Mouse (Mus musculus) kidney, embryonic 15.5 days (tissue): ENCODE data around the gene Gpr62. TPM values are rescaled to one million over a fixed set of nuclear protein-coding genes. Genes with fewer than 3 reads are reported as not detected.
"Not testable (repeated sequence)": the region's sequence is repeated elsewhere in the genome, so short reads cannot be mapped to it uniquely, and the experiment has no call there.

Experiments used
- ATAC-seq: fragments of 200-750 bp; cut with Nextera tagmentation; replicated peaks from 2 replicates; pipeline ENCODE4 v1.8.0; 2017; ENCODE audit warnings: moderate TSS enrichment; ENCODE audit not compliant: low FRiP score
- H3K27ac ChIP-seq: fragments of 300-500 bp; sonication (generic); 2 replicates; pipeline ENCODE4 v1.5.1; 2015; ENCODE audit warnings: mild to moderate bottlenecking, inconsistent platforms
- H3K27me3 ChIP-seq: fragments of 300-500 bp; sonication (generic); 2 replicates; pipeline ENCODE4 v1.6.1; 2015; ENCODE audit warnings: inconsistent platforms
- H3K36me3 ChIP-seq: fragments of 300-500 bp; sonication (generic); 2 replicates; pipeline ENCODE4 v1.6.1; 2015; ENCODE audit warnings: inconsistent platforms
- H3K4me1 ChIP-seq: fragments of 300-500 bp; sonication (generic); 2 replicates; pipeline ENCODE4 v1.6.1; 2015; ENCODE audit warnings: inconsistent platforms
- H3K4me2 ChIP-seq: fragments of 300-500 bp; sonication (generic); 2 replicates; pipeline ENCODE4 v1.6.1; 2015; ENCODE audit warnings: moderate library complexity, mild to moderate bottlenecking, inconsistent platforms
- H3K4me3 ChIP-seq: fragments of 300-500 bp; sonication (generic); replicated peaks from 2 replicates; pipeline ENCODE4 v1.5.1; 2015; ENCODE audit warnings: mild to moderate bottlenecking, inconsistent platforms
- H3K9ac ChIP-seq: fragments of 300-500 bp; sonication (generic); 2 replicates; pipeline ENCODE4 v1.6.1; 2015; ENCODE audit warnings: mild to moderate bottlenecking, inconsistent platforms
- H3K9me3 ChIP-seq: fragments of 300-500 bp; sonication (generic); replicated peaks from 2 replicates; pipeline ENCODE4 v1.6.1; 2016; ENCODE audit warnings: inconsistent platforms
- WGBS: fragments of 180-500 bp; shearing (Covaris S2); methylation state at CpG from one replicate; pipeline ENCODE4 v1.1.7; 2015; ENCODE audit warnings: mixed read lengths; 5-methylcytosine and 5-hydroxymethylcytosine counted together
- polyA plus RNA-seq: library from polyadenylated mRNA; unstranded; fragments of >200 nt; fragmentation: Nextera tagmentation; extraction: Ambion mirVana; gene quantifications from 2 replicates; pipeline ENCODE4 v1.2.1, GENCODE M21; 2015

Gpr62 gene
- 0.22 and 0.47 TPM in 2 replicates for polyA plus RNA-seq

DNA sequence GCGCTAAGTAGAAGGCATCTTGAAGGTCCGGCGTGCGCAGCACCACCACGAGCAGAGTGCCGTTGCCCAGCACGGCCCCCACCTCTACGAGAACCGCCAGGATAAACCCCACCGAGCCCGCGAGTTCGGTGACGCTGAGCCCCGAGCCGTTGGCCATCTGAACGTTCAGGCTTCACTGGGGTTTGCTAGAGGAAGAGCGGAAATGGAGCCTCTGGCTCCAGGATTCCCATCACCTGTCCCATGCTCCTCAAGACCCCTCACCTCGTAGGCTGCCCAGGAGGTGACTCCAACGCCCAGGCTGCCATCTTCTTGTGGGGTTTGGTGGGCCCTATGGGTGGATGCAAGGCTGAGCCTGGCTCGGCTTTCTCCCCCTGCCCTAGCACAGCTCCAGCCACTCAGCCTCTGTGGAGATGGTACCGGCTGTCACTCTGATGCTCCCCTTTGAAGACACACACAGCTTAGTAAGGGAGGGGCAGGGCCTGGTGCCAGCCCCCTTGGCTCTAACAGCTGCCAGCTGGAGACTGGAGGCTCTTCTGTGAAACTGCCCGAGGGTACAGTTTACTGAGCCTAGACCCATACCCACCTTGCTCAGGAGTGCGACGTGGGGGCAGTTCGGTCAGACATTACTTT lies at the start of gene Gpr62:
Gene Gpr62 (minus strand): TSS at position 368 of the 630 bp plus-strand sequence.
- peaks cover 37% of the 10 kb centered on the region for H3K4me1 ChIP-seq
- H3K4me3 ChIP-seq: peak within 1 kb of the TSS; percentile 59
- no peak for ATAC-seq
- peak within 1 kb of the TSS; percentile 59 for H3K27ac ChIP-seq
- H3K27me3 ChIP-seq: peaks cover 6% of the 10 kb centered on the region; the same call in 1 of the 2 replicates
- H3K4me2 ChIP-seq: peak within 1 kb of the TSS; percentile 98
- H3K9me3 ChIP-seq: no peaks in the 10 kb centered on the region
- peaks cover 32% of the 10 kb centered on the region for H3K36me3 ChIP-seq
- H3K9ac ChIP-seq: peak within 1 kb of the TSS; percentile 59
- WGBS: 24% methylated on average over 26 of the region's 26 CpGs

DNA sequence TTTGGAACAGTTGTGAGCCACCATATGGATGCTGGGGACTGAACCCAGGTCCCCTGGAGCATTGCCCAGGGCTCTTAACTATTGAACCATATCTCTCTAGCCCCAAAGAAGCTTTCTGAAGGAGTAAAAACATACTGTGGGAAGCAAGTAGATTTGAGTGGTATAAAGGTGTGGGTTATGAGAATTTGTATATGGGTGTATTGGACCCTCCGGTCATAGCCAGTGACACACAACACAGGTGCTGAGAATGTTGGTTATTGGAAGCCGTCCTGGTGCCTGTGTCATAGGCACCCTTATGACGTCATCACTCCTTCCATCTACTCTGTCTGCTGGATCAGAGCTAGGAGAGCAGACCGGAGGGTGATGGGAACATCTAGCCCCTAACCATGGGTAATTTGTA lies 48.5 kb upstream of the Gpr62 start, which contains the start of gene Iqcf5:
Gene Iqcf5 (plus strand): TSS at position 301 of the 400 bp plus-strand sequence.
- Histone ChIP-seq H3K9ac (no peak within 1 kb of the TSS), H3K27me3 (no peaks in the 10 kb centered on the region), H3K4me2 (no peak within 1 kb of the TSS), H3K36me3 (no peaks in the 10 kb centered on the region), H3K4me1 (no peaks in the 10 kb centered on the region), H3K4me3 (no peak within 1 kb of the TSS), H3K27ac (no peak within 1 kb of the TSS), H3K9me3 (no peaks in the 10 kb centered on the region)
- ATAC-seq: no peak
- 90% methylated on average over 4 of the region's 4 CpGs for WGBS

DNA sequence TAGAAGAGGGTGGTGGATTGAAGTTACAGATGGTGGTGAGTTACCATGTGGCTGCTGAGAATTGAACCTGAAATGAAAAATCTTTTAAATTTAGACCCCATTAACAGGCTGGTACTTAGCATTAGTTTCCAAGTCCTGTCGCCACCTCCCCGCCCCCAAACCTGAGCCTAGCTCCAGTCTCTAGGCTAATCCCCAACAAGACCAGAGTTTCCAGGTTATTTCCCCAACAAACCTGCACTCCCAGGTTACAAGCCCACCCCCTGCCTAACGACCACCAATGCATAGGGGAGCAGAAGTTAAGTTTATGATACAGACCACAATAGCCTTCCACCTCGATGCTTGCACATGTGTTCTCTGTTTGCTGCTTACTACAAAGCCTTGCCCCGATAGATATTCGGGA lies 47.8 kb upstream of the Gpr62 start:
- 70% methylated on average over 6 of the region's 6 CpGs for WGBS
- Histone ChIP-seq H3K36me3 (no peaks in the 10 kb centered on the region), H3K4me2 (no peak overlapping the region), H3K9ac (no peak overlapping the region), H3K27me3 (no peaks in the 10 kb centered on the region), H3K27ac (no peak overlapping the region), H3K4me3 (no peak overlapping the region), H3K9me3 (no peaks in the 10 kb centered on the region), H3K4me1 (no peaks in the 10 kb centered on the region)
- no peak for ATAC-seq

DNA sequence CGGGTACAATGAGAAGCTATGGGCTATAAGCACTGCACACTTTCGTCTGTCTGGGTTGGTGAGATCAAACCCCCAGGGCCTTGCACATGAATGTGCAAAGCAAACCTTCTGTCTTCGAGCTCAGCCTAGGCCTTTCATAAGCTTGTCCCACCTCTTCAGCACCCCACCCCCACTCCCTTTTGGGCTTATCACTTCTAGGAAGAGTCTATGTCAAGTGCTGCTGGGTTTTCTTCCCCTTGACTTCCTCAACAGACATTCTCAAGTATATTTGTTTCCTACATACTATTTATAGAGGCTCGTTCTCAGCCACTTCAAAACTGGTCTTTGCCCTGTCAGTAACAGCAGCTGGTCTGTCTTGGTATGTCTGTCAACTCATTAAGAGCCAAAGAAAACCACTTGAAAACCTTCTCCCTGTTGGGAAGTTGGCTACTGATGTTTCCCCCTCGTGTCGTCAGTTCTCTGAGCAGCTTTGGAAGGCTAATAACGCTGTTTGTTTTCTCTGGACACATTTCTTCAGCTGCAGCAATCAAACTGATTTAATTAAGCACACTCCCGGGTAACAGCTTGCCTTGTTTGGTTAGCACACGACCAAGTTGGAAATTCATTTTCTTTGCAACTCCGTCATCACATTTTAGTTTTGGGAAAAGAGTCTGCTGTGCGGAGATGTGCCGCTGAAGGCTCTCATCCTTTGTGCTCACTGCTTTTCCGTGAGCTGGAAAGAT lies 47.2 kb upstream of the Gpr62 start:
- no peak overlapping the region for H3K27ac ChIP-seq
- no peak overlapping the region for H3K9ac ChIP-seq
- H3K9me3 ChIP-seq: no peaks in the 10 kb centered on the region
- no peaks in the 10 kb centered on the region for H3K4me1 ChIP-seq
- no peak overlapping the region for H3K4me3 ChIP-seq
- no peaks in the 10 kb centered on the region for H3K27me3 ChIP-seq
- 55% methylated on average over 13 of the region's 13 CpGs for WGBS
- no peaks in the 10 kb centered on the region for H3K36me3 ChIP-seq
- no peak for ATAC-seq
- H3K4me2 ChIP-seq: no peak overlapping the region

DNA sequence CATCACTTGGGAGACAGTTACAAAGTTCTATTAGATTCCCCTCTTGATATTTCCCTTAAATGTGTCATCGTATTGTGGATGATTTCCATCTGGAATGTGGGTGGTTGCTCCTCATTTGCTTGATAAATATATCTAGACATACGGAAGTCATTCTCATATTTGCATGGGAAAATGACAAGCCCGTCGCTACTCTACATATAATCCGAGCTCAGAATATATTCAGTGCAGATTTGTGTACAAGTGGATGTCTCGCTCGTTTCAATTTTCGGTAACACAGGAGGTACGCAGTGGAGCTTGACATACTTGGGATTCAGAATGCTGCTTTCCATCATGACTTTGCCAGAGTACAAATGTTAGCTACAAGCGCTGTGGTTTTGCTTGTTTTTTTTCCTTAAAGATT lies 43.6 kb upstream of the Gpr62 start:
- Histone ChIP-seq H3K27me3 (no peaks in the 10 kb centered on the region), H3K36me3 (no peaks in the 10 kb centered on the region), H3K4me1 (no peaks in the 10 kb centered on the region), H3K4me3 (no peak overlapping the region), H3K9me3 (no peaks in the 10 kb centered on the region), H3K27ac (no peak overlapping the region), H3K4me2 (no peak overlapping the region), H3K9ac (no peak overlapping the region)
- no peak for ATAC-seq
- WGBS: 88% methylated on average over 10 of the region's 10 CpGs

DNA sequence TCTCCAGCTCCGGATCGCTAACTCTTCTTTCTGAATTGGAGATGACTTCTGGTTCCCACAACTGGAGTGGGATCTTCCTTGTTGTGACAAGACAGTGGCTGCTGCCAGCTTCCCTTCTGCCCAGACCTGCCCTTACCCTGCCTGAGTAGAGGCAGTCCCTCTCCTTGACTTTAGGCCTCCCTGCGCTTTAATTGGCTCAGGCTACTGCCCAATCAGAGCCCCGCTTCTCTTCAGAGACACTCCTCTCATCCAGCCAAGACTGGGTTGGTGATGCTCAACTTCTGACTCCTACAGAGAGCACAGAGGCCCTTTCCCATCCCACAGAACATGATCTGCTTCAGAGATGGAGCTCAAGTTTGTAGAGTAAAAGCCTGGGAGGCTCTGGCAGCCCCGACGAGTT lies 38.5 kb upstream of the Gpr62 start:
- Histone ChIP-seq H3K4me1 (no peaks in the 10 kb centered on the region), H3K36me3 (no peaks in the 10 kb centered on the region), H3K9me3 (no peaks in the 10 kb centered on the region), H3K4me3 (no peak overlapping the region), H3K27me3 (no peaks in the 10 kb centered on the region), H3K27ac (no peak overlapping the region), H3K4me2 (no peak overlapping the region), H3K9ac (no peak overlapping the region)
- no peak for ATAC-seq
- 72% methylated on average over 6 of the region's 6 CpGs for WGBS

DNA sequence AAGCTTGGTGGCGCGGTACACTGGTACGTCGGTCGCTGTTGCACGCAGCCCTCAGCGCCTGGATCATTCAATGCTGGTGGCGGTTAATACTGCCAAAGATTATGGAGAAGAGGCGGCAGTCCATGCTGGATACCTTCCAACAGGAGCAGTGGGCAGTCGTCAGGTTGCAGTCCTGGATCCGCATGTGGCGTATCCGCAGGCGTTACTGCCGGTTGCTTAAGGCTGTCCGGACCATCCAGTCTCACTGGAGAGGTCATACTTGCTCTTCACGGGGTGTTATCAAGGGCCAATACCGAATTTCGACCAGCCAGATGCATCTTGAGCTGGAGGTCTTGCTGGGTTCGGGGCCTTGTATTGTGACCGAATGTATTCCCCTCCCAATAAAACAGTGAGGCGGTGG lies 36.1 kb upstream of the Gpr62 start:
- Histone ChIP-seq H3K9ac (no peak overlapping the region), H3K4me1 (no peaks in the 10 kb centered on the region), H3K9me3 (no peaks in the 10 kb centered on the region), H3K27ac (no peak overlapping the region), H3K4me3 (no peak overlapping the region), H3K4me2 (no peak overlapping the region), H3K27me3 (no peaks in the 10 kb centered on the region), H3K36me3 (no peaks in the 10 kb centered on the region)
- no peak for ATAC-seq
- 90% methylated on average over 22 of the region's 22 CpGs for WGBS

DNA sequence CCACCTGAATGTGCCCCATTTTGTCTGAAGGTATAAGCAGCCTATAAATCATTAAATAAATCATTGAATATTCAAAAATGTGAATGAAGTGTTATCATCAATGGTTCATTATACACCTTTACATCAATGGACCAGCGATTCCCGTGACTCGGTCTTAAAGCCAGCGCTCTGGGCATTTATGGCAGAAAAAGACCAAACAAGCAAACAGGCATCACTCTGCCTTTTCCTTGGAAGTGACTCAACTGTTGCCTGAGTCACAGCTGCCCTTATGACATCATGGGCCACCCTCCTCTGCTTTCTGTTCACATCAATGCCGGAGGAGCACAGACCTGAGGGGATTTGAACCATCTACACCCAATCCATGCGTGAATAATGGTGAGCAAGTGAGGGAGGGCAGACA lies 33.9 kb upstream of the Gpr62 start, which contains the start of gene Iqcf1:
Gene Iqcf1 (plus strand): TSS at position 301 of the 400 bp plus-strand sequence.
- Histone ChIP-seq H3K9ac (no peak within 1 kb of the TSS), H3K9me3 (no peaks in the 10 kb centered on the region), H3K27me3 (no peaks in the 10 kb centered on the region), H3K36me3 (no peaks in the 10 kb centered on the region), H3K4me3 (no peak within 1 kb of the TSS), H3K27ac (no peak within 1 kb of the TSS), H3K4me1 (no peaks in the 10 kb centered on the region), H3K4me2 (no peak within 1 kb of the TSS)
- WGBS: 93% methylated on average over 6 of the region's 6 CpGs
- no peak for ATAC-seq

DNA sequence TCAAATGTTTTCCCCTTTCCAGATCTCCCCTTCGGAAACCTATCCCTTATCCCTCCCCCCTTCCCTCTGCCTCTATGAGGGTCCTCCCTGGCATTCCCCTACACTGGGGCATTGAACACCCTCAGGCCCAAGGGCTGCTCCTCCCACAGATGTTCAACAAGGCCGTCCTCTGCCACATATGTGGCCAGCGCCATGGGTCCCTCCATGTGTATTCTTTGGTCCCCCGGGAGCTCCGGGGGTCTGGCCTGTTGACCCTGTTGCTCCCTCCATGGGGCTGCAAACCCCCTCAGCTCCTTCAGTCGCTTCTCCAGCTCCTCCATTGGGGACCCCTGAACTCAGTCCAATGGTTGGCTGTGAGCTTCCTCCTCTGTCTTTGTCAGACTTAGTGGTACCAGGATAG lies 21.9 kb upstream of the Gpr62 start:
- not testable (repeated sequence) for H3K27me3 ChIP-seq, H3K4me2 ChIP-seq, H3K4me1 ChIP-seq, H3K4me3 ChIP-seq, H3K9me3 ChIP-seq, H3K27ac ChIP-seq, H3K9ac ChIP-seq, ATAC-seq
- peaks cover 40% of the 10 kb centered on the region for H3K36me3 ChIP-seq
- 85% methylated on average over 6 of the region's 6 CpGs for WGBS

DNA sequence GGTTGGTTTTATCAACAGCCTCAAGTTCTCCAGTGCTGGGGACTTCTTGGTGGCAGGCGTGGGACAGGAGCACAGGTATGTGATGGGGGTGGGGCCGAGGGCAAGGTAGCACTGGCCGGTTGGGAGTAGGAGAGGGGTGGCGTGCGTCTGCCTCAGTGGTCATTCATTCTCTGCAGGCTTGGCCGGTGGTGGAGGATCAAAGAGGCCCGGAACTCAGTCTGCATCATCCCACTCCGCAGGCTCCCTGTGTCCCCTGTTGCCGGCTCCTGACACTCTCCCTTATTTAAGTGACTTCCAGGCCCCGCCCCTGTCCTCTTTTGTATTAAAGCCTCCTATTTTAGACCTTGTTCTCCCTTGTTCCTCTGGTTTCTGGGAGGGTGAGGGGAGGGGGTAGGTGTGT lies 19.3 kb upstream of the Gpr62 start:
- Histone ChIP-seq H3K36me3 (peaks cover 62% of the 10 kb centered on the region), H3K4me3 (no peak overlapping the region), H3K9ac (no peak overlapping the region), H3K4me2 (no peak overlapping the region), H3K4me1 (no peaks in the 10 kb centered on the region), H3K9me3 (no peaks in the 10 kb centered on the region), H3K27me3 (no peaks in the 10 kb centered on the region), H3K27ac (no peak overlapping the region)
- no peak for ATAC-seq
- 87% methylated on average over 10 of the region's 10 CpGs for WGBS

DNA sequence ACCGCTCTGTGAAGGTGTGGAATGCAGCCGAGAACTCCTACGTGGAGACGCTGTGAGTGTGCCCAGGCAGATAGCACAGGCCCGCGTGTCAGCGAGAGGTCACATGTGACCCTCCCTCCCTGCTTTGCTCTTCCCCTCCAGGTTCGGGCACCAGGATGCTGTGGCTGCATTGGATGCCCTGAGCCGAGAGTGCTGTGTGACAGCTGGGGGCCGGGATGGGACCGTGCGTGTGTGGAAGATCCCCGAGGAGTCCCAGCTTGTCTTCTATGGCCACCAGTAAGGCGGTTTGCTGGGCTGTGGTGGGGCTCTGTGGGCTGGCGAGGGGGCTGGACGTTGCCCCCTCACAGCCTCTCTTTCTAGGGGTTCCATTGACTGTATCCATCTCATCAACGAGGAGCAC lies 17.9 kb upstream of the Gpr62 start:
- H3K4me2 ChIP-seq: no peak overlapping the region
- no peak for ATAC-seq
- H3K4me1 ChIP-seq: no peaks in the 10 kb centered on the region
- no peak overlapping the region for H3K9ac ChIP-seq
- no peaks in the 10 kb centered on the region for H3K9me3 ChIP-seq
- WGBS: 90% methylated on average over 17 of the region's 17 CpGs
- no peaks in the 10 kb centered on the region for H3K27me3 ChIP-seq
- peaks cover 62% of the 10 kb centered on the region for H3K36me3 ChIP-seq
- H3K4me3 ChIP-seq: no peak overlapping the region
- no peak overlapping the region for H3K27ac ChIP-seq

DNA sequence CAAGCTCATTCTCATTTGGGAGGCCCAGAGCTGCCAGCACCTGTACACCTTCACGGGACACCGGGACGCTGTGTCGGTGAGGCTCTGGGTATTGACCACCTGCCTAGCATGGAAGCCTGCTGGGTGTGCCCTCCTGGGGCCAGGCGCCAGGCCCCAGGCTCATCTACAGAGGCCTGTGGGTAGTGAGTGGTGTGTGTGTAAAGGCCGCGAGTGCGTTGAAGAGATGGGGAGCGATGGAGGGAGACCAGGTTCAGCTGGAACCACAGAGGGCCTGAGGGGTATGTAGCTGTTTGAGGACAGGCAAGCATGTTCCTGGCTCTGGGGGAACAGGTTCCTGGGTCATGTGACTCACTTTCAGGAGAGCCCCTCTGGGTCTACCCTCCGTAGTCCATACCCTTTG lies 17.4 kb upstream of the Gpr62 start:
- Histone ChIP-seq H3K36me3 (peaks cover 62% of the 10 kb centered on the region), H3K27ac (no peak overlapping the region), H3K9me3 (no peaks in the 10 kb centered on the region), H3K4me2 (no peak overlapping the region), H3K27me3 (no peaks in the 10 kb centered on the region), H3K4me1 (peaks cover 2% of the 10 kb centered on the region), H3K4me3 (no peak overlapping the region), H3K9ac (no peak overlapping the region)
- ATAC-seq: no peak
- 98% methylated on average over 10 of the region's 10 CpGs for WGBS
